Mouse (Mus musculus): ENCODE measurements around the gene Rap2c.

DNA sequence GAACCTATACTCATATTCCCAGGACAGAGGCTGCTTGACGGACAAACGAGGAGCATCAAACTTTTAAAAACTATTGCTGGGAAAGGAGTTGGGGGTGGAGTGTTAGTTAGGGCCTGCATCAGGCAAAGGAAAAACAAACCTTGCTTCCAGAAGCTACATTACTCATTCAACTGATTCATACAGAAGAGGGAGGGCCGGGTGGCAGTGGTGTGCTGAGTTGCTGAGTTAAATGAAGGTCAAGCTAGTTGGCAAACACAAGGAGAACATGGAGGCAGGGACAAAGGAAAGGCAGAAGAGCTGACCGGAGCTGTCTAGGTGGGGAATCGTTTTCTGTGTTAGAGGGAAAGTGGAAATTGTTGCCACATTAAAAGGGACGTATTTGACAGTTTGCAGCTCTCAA is 17.0 kb downstream of the Rap2c start:
- TF ChIP-seq CTCF (IDR thresholded peaks at IDR 0.05; ENCODE audit: low read depth, low read length) (no peak), EP300 (IDR thresholded peaks at IDR 0.05; ENCODE audit: insufficient read depth, low read depth, low read length) (no peak), POLR2A (IDR thresholded peaks at IDR 0.05; ENCODE audit: insufficient read depth, low read length) (no peak)
